Mouse (Mus musculus) kidney, postnatal 14 days (tissue): ENCODE measurements around the gene Gm20219.

Experiments
- DNase-seq: peaks from one replicate; pipeline ENCODE4 v3.0.0; 2022; ENCODE audit warnings: mixed read lengths

The Gm20219 gene

GRCm38 (mm10) chr17:56554122-56554551, at the start of gene Gm20219:
Gene Gm20219 (minus strand): TSS chr17:56554387.
- peak; percentile 48 for DNase-seq

GRCm38 (mm10) chr17:56604070-56604380, 49.8 kb upstream of the Gm20219 start:
- DNase-seq: no peak

GRCm38 (mm10) chr17:56603186-56604069, 49.2 kb upstream of the Gm20219 start:
- no peak for DNase-seq

- peak; percentile 41 for DNase-seq
Measured at GRCm38 (mm10) chr17:56593527-56594271, 39.5 kb upstream of the Gm20219 start.

GRCm38 (mm10) chr17:56592553-56592952, 38.4 kb upstream of the Gm20219 start:
- no peak for DNase-seq

- no peak for DNase-seq
Measured at GRCm38 (mm10) chr17:56588921-56589320, 34.7 kb upstream of the Gm20219 start.

- no peak for DNase-seq
Measured at GRCm38 (mm10) chr17:56587773-56588172, 33.6 kb upstream of the Gm20219 start.

- peak; percentile 68 for DNase-seq
Measured at GRCm38 (mm10) chr17:56585171-56585821, 31.1 kb upstream of the Gm20219 start.

- DNase-seq: peak; percentile 99
Measured at GRCm38 (mm10) chr17:56584257-56585130, 30.3 kb upstream of the Gm20219 start, which contains the start of the genes Safb2 and Safb. Gene Safb2 (minus strand): TSS chr17:56584585. Gene Safb (plus strand): TSS chr17:56584825.

- no peak for DNase-seq
Measured at GRCm38 (mm10) chr17:56583611-56584256, 29.5 kb upstream of the Gm20219 start.

GRCm38 (mm10) chr17:56583071-56583470, 28.9 kb upstream of the Gm20219 start:
- no peak for DNase-seq

GRCm38 (mm10) chr17:56572939-56573338, 18.8 kb upstream of the Gm20219 start:
- DNase-seq: no peak

GRCm38 (mm10) chr17:56572154-56572553, 18.0 kb upstream of the Gm20219 start:
- DNase-seq: peak; percentile 44

GRCm38 (mm10) chr17:56570287-56570686, 16.1 kb upstream of the Gm20219 start:
- no peak for DNase-seq

GRCm38 (mm10) chr17:56567370-56567769, 13.2 kb upstream of the Gm20219 start:
- DNase-seq: no peak

GRCm38 (mm10) chr17:56566918-56567317, 12.7 kb upstream of the Gm20219 start:
- no peak for DNase-seq

- no peak for DNase-seq
Measured at GRCm38 (mm10) chr17:56566293-56566692, 12.1 kb upstream of the Gm20219 start.

- DNase-seq: no peak
Measured at GRCm38 (mm10) chr17:56561866-56562265, 7.7 kb upstream of the Gm20219 start.

- DNase-seq: no peak
Measured at GRCm38 (mm10) chr17:56560131-56560530, 5.9 kb upstream of the Gm20219 start.

GRCm38 (mm10) chr17:56559386-56559785, 5.2 kb upstream of the Gm20219 start:
- no peak for DNase-seq

- peak; percentile 66 for DNase-seq
Measured at GRCm38 (mm10) chr17:56558448-56558847, 4.3 kb upstream of the Gm20219 start.
